ENCODE assay signal across 9 mouse cellular contexts in the genomic region with DNA sequence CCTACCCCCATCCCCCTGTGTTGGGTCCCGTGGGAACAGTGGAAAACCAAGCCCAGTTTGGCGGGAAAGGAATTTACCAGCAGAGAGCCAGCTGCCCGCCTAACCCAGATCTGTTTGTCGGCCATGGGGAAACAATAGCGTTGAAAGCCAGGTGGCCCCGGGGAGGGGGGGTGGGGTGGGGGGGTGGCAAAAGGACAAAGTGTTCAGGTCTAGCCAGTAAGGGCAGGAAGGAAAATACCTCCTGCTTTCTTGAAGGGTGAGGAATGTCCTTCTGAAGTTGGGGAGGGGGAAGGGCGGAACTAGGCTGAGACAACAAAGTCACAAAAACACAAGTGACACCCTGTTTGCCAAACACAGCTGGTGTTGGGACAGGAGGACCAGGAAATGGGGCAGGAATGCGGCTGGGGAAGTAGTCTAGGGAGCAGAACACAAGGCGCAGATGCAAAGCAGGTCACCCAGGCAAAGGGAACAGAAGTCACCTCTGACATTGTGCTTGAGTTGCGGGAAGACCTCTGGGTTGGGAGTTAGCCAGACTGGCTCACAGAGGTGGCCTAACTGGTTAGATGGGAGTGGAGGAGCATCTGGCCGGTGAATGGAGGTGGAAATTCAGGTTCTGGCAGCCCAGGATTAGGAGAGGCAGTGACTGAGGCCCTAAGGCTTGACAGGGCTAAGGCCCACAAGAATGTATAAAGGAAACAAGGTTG. TPM values are rescaled to one million over a fixed set of nuclear protein-coding genes. Genes with fewer than 3 reads are reported as not detected.
DNase-seq lines count a peak whose midpoint lies in the region; ATAC-seq and TF ChIP-seq lines count a peak whose summit lies in the region.
"Had no signal": no experiment of that assay in that cellular context is flagged by ENCODE, and none has a peak within 500 bp of the region (broad histone marks: within the 10 kb centered on the region; RNA-seq: fewer than 3 reads in every experiment).

No protein-coding gene starts in this region.

- DNase-seq in gastrocnemius, adult 2 months: peak; percentile 49
- no peak for DNase-seq in gastrocnemius, postnatal 4 days (ENCODE audit: low spot score in 2 of 2)
- peak; percentile 67 for DNase-seq in embryonic facial prominence, embryonic 11.5 days (ENCODE audit: low spot score)
- peak; percentile 83 for DNase-seq in kidney, adult 11 months
- DNase-seq in lung, postnatal 14 days: peak; percentile 53
- DNase-seq in adipocyte (ENCODE audit: low spot score): no peak
- DNase-seq in cerebellum, adult 9-10 months: no peak
- DNase-seq in thymus, postnatal 14 days: no peak

- ATAC-seq in embryonic facial prominence, embryonic 11.5 days (replicated peaks; ENCODE audit: insufficient number of reproducible peaks, low FRiP score, low TSS enrichment, low read depth): peak; percentile 40; the same call in 1 of the 2 replicates

- TF ChIP-seq CTCF in gastrocnemius, adult 2 months (IDR thresholded peaks at IDR 0.05): no peak

- intact Hi-C loops in gastrocnemius, adult 2 months (cut with DNase I): loop anchor here (5.0 kb wide), 3 partner anchors 134 to 609 kb away; a partner anchor contains a TSS

- H3K9ac ChIP-seq in embryonic facial prominence, embryonic 11.5 days (replicated peaks; ENCODE audit: low read length): no peak overlapping the region

- H3K27me3 ChIP-seq in embryonic facial prominence, embryonic 11.5 days (ENCODE audit: control insufficient read depth, insufficient read depth, low read length): no peaks in the 10 kb centered on the region

- H3K4me2 ChIP-seq in embryonic facial prominence, embryonic 11.5 days (ENCODE audit: low read depth, low read length): no peak overlapping the region

- no peaks in the 10 kb centered on the region for H3K4me1 ChIP-seq in embryonic facial prominence, embryonic 11.5 days (ENCODE audit: control insufficient read depth, insufficient read depth, low read length)

- H3K4me3 ChIP-seq in gastrocnemius, adult 2 months: no peak overlapping the region
- H3K4me3 ChIP-seq in embryonic facial prominence, embryonic 11.5 days (ENCODE audit: low read depth, low read length): no peak overlapping the region

- 22% methylated on average over 11 of the region's 11 CpGs for WGBS in embryonic facial prominence, embryonic 11.5 days

- peak overlapping the region; percentile 64 for H3K27ac ChIP-seq in gastrocnemius, adult 2 months
- H3K27ac ChIP-seq in embryonic facial prominence, embryonic 11.5 days (replicated peaks; ENCODE audit: low read depth, low read length): 0 out of 2 replicates have a peak overlapping the region, but pooled peaks have one; percentile 32

- no peaks in the 10 kb centered on the region for H3K36me3 ChIP-seq in embryonic facial prominence, embryonic 11.5 days (replicated peaks; ENCODE audit: control insufficient read depth, insufficient read depth, low read depth, low read length)
- H3K36me3 ChIP-seq: G1E had no signal

- no peaks in the 10 kb centered on the region for H3K9me3 ChIP-seq in embryonic facial prominence, embryonic 11.5 days (replicated peaks; ENCODE audit: control insufficient read depth, low read length)
- H3K9me3 ChIP-seq: G1E had no signal

RNA-seq across cellular contexts. Expression of a gene that starts 31.7 kb away (rescaled TPM):
- total RNA-seq in gastrocnemius, adult 2 months (2021): under 1 TPM; 0.42 to 0.48 TPM
- 10 to 100 TPM in 1 of 2 experiments, 1 to 10 TPM in 1; 9.1 to 10.1 TPM for total RNA-seq in gastrocnemius, postnatal 4 days (2021)
- polyA plus RNA-seq in embryonic facial prominence, embryonic 11.5 days (2014; fragmentation: Nextera tagmentation; extraction: Ambion mirVana): 13.6 and 15.3 TPM in 2 replicates

Comparison
In these comparisons a context has a peak if more than half of its experiments do, and no peak if none do; other contexts are left out.
1. DNase-seq: peak in gastrocnemius, adult 2 months (single experiment), embryonic facial prominence, embryonic 11.5 days (single experiment), kidney, adult 11 months (single experiment) and lung, postnatal 14 days (single experiment); none in gastrocnemius, postnatal 4 days (0 of 2), adipocyte (single experiment), cerebellum, adult 9-10 months (single experiment) and thymus, postnatal 14 days (single experiment).
2. RNA of a gene that starts 31.7 kb away (total RNA-seq): 9.1 to 10.1 TPM in gastrocnemius, postnatal 4 days; 0.42 to 0.48 TPM in gastrocnemius, adult 2 months; every median in the first group is over 4 times any median in the second.